Mouse (Mus musculus): ENCODE measurements around the gene Pgpep1l.

DNA sequence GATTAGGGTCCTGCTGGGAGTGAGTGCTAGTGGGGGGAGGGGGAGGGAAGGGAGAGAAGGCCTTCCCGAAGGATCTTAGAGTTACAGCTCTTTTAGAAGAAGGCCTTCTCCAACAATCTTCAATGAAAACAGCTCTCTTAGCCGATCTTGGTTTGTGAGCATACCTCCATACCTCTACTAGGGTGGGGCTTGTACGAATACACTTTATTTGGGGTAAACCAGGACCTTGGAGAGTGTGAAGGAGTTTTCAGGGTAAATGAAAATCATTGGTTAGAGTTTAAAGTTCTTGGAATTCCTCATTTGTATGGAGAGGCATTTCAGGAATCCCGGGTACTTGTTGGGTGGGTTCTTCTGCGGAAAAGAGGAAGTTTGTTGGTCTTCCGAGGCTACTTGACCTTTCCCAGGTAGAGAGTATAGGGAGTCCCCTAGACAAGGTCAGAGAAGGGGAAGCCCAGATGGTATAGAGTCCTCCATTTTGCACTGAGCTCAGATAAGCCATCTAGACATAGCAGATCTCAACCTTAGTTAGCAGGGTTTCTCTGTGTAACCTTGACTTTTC, 4.4 kb downstream of the Pgpep1l start:
- TF ChIP-seq MAX (IDR thresholded peaks at IDR 0.05; ENCODE audit: low read depth) (no peak), POLR2A (IDR thresholded peaks at IDR 0.05; ENCODE audit: insufficient read length, low read depth) (no peak), POLR2AphosphoS2 (IDR thresholded peaks at IDR 0.05; ENCODE audit: insufficient read length, low read depth) (no peak), USF1 (IDR thresholded peaks at IDR 0.05; ENCODE audit: low read depth) (no peak), MYOG (IDR thresholded peaks at IDR 0.05; ENCODE audit: control insufficient read depth in 1 of 3, insufficient read depth in 1 of 3, insufficient read length in 2 of 3, low read depth in 2 of 3) (no peak), CEBPB (IDR thresholded peaks at IDR 0.05; ENCODE audit: insufficient read depth, poor library complexity, severe bottlenecking) (no peak)
